Mouse (Mus musculus) adrenal gland, adult 2 months (tissue): ENCODE measurements at regions not wholly inside any gene's neighbourhood (a gene's known extent, or its start where the extent isn't known, plus 50 kb on each side); places are given as distances from the start of the nearest gene placed in this dataset.

Experiments used
- DNase-seq: peaks from one replicate; pipeline ENCODE4 v3.0.0; 2021

DNA sequence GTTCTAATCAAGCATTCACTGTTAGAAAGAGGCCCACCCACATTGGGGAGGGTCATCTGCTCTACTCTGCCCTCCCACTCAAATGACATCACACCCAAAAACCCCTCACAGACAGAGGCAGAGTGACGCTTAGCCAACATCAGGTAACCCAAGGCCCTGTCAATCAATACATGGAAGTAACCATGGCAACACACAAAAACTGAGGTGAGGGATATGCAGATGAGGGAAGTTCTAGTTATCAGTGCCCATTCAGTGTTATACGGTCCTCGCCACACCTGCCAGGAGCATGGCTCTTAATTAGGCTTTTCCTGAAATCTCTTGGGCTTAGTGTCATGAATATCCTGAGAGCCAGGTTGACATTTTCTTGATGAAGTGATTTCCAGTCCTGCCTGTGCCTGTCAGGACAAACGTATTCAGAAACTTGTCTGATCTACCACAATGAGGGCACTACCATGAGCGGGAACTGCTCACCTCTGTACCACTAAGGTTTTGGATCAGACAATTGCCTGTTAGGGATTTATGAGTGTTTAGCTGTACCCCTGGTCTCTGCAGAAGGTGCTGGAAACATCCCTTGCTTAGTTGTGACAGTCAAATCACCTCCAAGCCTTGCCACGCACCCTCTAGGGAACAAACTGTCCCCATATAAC is 210.4 kb upstream of the Cdh4 start:
- DNase-seq, result no peak

DNA sequence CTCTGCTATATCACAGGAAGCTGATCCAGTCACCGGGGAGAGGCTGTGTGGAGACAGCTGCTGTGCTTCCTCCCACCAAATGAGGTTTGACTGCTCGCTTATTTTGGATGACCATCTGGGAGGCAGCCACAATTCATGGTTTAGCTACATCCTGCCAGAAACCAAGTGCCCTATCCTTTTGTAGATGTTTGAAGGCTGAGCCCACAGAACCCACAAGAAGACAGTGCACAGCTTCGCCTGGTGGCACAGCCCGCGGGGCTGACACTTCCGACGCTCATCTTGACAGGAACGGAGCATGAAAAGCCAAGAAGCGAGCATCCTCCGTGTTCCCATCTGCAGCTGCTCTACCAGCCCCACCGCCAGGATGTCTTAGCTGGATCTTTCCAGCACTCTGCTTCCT is 204.1 kb upstream of the Cdh4 start:
- DNase-seq, result no peak

DNA sequence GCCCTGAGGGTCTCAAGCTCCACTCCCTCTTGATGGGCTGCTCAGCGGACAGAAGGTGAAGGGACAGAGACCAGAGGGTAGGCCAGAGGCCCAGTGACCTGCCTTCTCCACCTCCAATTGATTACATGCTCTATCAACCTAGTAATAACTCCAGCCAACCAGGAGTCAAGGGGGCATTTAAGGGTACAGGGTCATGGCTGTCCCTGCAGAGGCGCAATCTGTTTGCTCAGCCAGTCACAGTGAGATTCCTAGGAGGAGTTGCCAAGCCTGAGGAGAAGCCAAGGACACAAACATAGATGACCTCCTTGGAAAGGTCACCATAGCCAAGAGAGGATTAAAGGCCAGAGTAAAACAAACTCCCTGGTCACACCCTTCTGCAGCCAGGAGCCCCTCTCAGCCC is 181.3 kb upstream of the Cdh4 start:
- DNase-seq, result peak; percentile 5

DNA sequence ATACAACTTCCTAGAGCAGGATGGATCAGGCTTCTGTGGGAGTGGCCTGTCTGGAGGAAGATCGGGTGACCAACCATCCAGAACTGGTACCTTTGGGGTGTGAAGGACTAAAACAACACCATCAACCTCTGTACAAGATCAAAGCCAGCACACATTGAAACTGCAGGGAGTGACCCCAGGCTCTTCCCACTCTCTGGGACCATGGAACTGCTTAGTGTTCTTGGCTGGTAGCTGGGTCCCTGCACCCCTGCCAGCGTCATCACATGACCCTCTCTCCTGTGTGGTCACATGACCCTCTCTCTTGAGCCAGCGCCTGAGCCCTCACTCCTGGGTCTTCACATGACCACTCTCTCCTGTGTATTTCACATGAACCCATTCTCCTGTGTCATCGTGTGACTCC is 178.3 kb upstream of the Cdh4 start:
- DNase-seq, result no peak

DNA sequence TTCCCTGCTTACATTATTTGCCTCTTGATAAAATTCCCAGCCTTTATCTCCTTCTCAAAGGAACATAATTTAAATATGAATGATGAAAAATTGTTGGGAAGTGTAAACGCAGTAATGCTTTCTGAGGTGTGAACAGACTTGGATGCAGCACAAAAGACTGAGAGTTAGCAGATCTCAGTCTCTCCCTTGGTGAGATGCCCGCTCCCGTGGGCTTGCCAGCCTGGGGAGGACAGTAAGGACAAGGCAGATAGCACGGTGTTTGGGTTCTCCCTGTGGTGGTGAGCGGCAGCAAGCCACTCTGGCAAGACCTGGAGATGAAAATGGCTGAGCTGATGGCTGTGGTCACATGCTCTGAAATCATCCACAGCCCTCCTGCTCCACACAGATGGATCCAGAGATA is 176.8 kb upstream of the Cdh4 start:
- no peak for DNase-seq

DNA sequence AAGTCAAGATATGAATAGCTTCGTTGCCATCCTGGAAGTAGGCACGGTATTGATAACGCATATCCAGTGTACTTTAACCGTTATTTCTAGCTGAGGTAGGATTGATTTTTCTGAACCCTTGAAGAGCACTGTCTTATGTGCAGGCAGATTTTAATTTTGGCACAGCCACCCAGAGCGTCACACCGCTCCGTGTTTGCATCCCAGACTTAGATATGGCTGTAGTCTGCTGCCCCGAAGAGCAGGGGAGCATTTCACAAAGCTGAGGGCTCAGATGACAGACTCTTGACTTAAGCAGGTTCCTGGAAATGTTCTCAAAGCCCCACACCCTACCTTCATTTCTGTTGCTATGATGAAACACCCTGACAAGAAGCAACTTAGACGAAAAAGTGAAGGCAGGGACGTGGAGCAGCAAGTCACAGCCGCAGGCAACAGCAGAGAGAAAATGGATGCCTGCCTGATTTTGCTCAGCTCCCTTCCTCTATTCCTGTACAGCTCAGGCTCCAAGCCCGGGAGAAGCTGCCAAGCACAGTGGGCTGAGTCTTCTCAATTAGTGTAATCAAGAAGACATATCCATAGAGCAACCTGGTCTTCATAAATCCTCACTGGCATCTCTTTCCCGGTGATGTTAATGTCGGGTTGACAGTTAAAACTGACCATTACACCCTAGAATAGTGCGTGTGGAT is 164.9 kb upstream of the Cdh4 start:
- no peak for DNase-seq

DNA sequence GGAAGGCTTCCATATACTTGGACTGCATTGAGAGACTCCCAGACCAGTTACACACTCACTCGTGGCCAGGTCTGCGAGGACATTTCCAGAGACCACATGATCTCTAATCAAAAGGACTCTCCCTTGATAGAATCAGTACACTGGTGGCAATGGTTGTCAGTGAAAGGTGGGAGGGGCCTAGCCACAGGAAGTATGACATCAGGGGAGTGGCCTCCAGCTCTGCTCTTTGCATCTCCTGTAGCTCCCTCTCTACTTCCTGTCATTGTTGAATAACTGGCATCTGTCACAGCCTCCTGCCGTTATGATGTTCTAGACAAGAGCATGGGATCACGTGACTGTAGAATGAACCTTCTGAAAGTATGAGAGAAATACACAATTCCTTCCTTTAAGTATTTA is 164.3 kb upstream of the Cdh4 start:
- no peak for DNase-seq

DNA sequence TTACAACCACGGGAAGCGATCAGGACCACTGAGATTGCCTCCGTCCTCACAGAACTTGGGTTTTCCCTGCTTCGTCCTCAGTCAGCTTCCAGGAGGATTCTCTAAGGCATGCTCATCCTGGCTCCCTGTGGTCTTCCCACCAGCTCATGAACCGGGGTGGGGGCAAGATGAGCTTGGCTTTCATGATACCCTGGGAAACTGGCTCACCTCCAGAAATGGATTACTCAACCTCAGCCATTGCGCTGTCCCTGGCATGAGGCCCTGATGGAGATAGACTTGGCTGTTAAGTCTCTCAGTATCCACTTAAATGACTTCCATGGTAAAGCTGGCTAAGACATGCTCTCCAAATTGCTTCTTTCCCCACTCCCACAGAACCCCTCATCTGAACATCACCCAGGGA is 160.0 kb upstream of the Cdh4 start:
- DNase-seq, result peak; percentile 15

DNA sequence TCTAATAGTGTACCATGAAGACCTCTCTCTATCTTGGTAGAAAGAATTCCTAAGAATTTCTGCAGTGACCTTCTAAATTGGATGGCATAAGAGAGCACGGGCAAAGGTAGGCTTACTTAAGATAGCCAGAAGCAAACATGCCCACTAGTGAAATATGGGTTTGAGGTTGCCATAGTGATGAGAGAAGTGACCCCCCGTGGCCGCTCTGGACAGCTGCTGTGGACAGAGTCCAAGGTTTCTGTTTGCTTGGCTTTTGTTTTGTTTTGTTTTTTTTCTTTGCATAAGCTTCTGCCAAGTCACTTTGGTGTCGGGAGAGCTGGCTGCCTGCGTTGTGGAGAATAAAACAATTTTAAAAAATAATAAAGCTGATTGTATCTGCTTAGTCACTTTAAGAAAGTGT is 151.8 kb upstream of the Cdh4 start:
- no peak for DNase-seq

DNA sequence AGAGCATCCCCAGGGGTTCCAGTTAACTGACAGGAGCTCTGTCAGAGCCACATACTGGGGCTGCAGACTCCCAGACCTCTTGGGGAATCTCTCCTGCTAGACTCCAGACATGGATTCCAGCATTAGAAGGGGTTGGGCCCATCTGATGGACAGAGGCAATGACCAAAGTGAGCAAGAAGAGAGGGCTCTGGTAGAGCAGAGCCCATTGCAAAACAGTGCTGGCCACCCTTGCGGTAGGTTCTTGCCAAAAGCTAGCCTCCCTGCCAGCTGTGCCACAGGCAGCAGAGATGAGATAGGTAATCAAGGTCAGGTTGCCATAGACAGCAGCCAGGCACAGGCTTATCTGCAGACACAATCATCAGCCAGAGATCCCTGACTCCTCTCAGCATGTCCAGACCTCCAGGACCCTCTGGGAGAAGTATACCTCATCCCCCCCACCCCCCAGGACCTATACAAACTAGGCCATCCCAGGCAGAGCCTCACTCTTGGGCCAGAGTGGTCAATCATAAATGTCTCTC is 151.1 kb upstream of the Cdh4 start:
- peak; percentile 47 for DNase-seq

DNA sequence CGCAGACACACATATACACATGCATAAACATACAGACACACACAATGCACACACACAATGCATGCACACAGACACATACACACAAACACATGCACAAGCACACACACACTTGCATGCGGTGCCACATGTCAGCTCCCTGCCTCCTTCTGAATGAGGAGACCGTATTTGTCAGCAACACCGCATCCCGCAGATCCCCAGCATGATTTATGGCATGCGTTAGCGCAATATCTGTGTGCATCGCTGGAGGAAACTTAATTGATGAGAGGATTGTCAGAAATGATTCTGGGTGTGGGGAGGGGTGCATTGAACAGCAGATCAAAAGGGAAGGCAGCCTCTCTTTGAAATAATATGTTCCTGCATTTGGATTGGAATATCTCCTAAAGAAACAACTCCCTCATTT is 150.3 kb upstream of the Cdh4 start:
- DNase-seq, result no peak

DNA sequence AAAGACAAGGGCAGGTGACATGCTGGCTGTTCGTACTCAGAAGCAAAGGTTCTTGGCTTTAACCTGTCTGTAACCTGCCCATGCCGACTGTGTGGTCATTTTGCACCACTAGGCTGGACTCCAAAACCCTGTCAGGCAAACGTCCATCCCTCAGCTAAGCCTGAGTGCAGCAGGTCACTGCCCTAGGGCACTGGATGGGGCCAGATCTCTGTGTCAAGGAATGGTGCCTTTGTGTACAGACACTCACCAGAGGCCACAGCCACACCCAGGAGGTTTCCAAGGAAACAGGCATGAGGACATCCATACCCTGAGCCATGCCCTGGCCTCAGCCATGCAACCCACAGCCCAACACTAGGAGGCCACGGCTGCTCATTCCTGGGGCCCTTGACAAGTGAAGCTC is 149.7 kb upstream of the Cdh4 start:
- DNase-seq, result peak; percentile 32

DNA sequence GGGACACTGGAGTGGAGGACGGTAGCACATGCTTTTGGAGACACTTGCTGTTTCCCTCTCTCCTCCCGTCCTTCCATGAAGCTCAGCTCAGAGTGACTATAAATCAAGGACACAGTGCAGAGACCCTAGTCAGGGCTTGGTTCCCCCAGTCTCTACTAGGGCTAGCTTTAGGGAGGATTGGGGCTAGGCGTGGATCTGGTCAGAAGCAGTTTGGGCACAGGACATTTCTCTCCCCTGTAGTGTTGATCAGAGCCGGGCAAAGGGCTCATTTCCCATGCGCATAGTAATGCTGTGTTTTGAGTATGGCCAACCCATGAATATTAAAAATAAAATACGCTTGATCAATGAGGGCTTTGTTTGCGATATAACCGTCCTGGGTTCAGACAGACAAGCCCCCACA is 149.1 kb upstream of the Cdh4 start:
- no peak for DNase-seq

DNA sequence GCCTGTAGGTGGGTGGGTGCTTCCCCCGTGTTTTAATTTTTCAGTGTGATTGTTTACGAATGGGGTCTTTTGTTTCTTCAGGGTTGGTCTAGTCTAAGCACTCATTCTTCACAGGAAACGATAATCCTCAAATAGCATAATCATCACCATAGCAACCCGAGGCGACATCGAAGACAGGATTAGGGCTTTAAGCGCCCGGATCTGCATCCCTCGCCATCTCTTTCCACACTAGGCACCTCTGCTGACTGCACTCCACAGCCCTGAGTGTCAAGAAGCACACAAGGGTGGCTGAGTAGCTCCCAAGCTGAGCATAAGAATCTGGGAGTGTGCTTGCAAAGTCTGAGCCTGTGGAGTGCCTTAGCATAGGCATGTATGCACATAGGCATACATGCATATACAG is 145.2 kb upstream of the Cdh4 start:
- no peak for DNase-seq

DNA sequence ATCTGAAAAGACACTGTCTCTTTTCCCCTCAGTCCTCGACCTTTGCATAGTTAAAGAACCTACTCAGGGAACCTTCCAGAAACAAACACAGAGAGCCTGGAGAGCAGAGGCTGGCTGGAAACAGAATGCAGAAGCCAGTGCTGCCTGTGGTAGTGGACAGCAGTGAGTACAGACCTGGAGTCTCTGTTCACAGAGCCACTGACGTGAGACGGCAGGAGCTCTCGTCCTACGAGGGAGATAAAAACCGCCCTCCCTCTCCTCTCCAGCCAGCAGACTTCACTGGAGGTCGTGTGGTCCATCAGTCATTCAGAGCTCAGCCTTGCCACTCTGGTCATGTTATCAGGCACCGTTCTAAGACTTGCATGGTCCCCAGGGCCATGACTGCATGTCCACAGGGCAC is 138.5 kb upstream of the Cdh4 start:
- no peak for DNase-seq

DNA sequence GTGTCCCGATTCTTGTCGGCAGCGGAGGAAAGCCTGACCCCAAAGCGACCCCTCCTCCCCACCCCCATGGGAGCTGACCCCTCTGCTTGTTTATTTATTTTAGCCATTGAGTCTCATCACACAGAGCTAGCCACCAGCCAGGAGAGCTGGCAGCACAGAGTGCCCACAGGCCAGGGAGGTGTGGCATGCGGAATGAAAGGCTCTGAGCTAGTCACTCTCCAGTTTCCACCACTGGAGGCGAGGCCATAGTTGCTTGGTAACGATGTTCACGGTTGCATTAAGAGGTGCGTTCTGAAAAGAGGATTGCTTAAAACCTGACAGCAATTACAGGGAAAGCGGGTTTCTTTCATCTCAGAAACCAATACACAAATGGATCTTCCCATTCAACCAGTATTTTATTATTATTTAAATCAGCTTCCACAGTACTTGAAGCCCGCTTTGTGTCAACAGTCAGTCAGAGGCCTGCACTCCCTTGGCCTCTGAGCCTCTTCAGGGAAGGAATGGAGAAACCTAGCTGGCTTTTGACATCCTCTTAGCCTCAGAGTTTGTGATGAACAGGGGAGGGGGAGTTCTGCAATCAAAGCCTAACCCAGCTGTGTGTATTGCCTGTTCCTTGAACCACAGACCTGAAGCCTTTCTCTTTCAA is 134.8 kb upstream of the Cdh4 start:
- DNase-seq, result no peak

DNA sequence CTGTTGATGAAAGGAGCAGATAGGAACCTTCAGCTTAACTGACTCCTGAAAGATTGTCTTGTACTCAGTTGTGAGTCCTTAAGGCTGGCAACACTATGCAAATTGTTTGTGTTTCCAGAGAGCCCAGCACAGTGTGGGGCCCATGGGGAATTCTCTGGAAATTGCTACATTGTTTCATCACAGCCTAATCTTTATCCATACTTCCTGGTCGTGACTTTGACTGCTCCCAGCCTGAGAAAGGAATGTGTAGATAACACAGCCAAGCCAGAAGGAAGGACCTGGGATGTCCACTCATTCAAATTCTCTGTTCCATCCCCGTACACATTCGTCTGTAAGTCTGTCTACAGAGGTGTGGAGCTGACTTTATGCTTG is 134.3 kb upstream of the Cdh4 start:
- DNase-seq, result no peak

DNA sequence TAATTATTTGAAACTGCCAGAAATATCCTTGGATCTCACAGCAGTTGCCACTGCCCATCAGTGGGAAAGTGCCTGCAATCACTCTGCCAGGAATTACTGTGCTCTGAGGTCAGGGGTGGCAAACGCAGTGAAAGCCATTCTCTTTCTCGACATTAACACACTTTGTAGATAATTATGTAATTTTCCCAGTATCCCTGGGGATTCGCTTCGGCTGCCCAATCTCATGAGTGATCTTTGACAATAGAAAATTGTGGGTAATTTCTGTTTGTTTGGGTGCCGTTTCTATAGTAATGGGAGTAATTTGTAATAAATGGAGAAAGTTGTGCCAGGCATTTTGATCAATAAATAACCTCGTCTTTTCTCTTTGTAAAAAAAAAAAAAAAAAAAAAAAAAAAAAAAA is 124.2 kb upstream of the Cdh4 start:
- no peak for DNase-seq

DNA sequence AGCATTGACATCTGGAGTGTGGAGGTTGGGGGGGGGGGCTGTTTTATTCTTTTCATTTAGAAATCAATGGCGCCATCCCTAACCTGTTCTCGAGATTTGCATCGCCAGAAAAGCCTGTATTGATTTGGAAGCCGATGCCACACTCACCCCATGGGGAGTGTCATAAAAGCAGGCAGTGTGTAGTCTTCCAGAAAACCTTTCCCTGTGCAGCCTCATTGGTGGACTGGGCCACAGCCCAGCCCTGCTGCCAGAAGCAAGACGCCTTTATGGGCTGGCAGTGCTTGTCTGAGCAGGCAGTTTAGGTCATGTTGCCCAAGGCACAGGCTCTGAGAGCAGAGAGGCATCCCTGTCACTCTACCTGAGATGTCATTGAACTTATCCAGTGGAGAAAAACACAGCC is 117.0 kb upstream of the Cdh4 start:
- no peak for DNase-seq

DNA sequence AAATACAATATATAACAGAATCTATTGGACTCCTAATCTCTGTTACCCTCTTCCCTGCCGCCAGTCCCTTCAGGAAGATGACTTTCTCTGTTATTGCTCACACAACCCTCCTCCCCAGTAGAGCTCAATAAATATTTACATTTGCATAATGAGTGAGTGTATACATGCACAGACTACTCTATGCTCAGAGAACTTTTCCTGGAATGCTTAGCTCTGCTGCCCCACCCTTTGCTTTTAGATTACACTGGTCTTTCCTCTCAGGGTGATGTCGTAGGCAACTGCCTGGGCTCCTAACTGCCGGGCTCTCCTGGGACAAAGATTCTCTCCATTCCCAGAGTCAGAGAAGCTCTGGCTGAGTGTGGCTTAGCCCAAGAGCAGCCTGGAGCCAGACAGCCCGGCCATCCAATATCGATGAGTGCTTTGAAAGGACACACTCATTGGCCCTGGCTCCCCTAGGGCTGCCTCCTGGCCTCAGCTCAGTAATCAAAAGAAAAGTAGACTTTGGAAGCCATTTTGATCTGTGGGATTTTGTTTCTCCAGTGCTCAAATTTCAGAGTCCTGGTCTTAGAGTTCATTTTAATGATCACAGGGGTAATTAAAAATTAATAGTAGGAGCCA is 109.2 kb upstream of the Cdh4 start:
- DNase-seq, result no peak

DNA sequence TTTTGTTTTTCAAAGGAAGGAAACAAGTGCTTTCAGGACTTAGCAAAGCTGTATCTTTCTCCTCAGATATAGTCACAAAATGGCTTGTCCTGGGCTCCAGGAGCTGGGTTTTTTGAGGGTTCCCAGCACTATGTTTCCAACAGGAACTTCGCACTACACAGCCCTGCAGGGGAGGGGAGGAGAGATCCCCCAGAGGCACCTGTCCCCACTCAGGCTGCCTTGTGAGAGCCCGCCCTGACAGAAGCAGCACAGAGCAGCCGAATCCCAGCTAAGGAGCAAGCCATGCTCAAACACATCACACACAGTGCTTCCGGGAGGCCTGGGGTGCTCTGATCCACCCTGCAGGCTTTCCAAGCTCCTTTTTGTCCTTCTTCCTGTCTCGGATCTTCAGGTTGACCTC is 108.6 kb upstream of the Cdh4 start:
- no peak for DNase-seq

DNA sequence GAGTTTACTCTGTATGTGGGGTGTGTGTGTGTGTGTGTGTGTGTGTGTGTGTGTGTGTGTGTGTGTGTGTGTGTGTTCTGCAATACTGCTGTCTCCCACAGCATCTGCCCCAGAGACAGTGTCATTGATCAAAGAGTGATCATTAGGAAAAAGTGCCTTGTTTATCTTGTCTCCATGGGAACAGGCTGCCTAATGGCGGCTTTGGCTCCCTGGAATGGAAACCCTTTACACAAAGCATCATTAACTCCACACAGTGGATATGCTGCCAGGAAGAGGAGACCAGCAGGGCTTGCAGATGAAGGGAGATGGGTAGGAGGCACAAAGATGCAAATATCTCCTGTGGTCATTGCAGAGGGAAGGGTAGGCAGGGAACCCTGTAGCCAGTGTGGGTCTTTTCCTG is 106.0 kb upstream of the Cdh4 start:
- DNase-seq, result no peak

DNA sequence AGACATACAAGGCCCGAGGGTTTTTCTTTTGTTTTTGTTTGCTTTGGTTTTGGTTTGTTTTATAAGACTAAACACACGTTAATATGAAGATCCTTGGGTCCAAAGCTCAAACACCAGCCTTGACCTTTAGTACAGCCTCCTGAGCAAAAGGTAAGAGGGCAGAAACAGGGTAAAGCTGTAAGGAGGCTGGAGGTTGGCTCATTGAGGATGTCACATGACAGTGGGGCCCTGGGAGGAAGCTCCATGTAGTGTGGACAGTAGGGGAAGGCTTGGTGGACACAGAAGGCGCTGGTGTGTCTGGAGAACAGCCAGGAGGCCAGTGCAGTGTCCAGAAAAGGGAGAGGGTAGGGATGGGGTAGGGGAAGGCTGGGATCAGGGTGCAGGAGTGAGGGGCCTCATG is 89.6 kb upstream of the Cdh4 start:
- no peak for DNase-seq
